Mouse (Mus musculus) testis, adult 2 months (tissue): Measurements from ENCODE around the gene Rab11b. TPM values are rescaled to one million over a fixed set of nuclear protein-coding genes. Genes with fewer than 3 reads are reported as not detected.

ENCODE experiments used
- H3K27ac ChIP-seq: fragments of 200-500 bp; 2 replicates; pipeline ENCODE4 v1.5.1; 2012; ENCODE audit warnings: low read depth, low read length; ENCODE audit not compliant: control insufficient read depth, insufficient read depth
- H3K27me3 ChIP-seq: fragments of 200-500 bp; 2 replicates; pipeline ENCODE4 v1.6.1; 2012; ENCODE audit warnings: mild to moderate bottlenecking, low read length, moderate library complexity; ENCODE audit not compliant: control insufficient read depth, insufficient read depth
- H3K36me3 ChIP-seq: fragments of 200-500 bp; 2 replicates; pipeline ENCODE4 v1.6.1; 2012; ENCODE audit warnings: mild to moderate bottlenecking, low read length; ENCODE audit not compliant: control insufficient read depth, insufficient read depth
- H3K4me1 ChIP-seq: fragments of 200-500 bp; 2 replicates; pipeline ENCODE4 v1.6.1; 2012; ENCODE audit warnings: low read length; ENCODE audit not compliant: control insufficient read depth, insufficient read depth
- H3K4me3 ChIP-seq: fragments of 200-500 bp; 2 replicates; pipeline ENCODE4 v1.5.1; 2012; ENCODE audit warnings: low read depth, mild to moderate bottlenecking, low read length, moderate library complexity, mixed read lengths; ENCODE audit not compliant: control insufficient read depth
- CTCF ChIP-seq: fragments of 200-500 bp; IDR thresholded peaks from 2 replicates; pipeline ENCODE4 v1.5.1; 2012; ENCODE audit warnings: low read depth, mild to moderate bottlenecking, inconsistent platforms, low read length, moderate library complexity; ENCODE audit not compliant: control insufficient read depth, insufficient read depth, insufficient replicate concordance
- POLR2A ChIP-seq: fragments of 200-500 bp; IDR thresholded peaks from 2 replicates; pipeline ENCODE4 v1.6.1; 2012; ENCODE audit warnings: low read depth, mild to moderate bottlenecking, inconsistent platforms, low read length, moderate library complexity; ENCODE audit not compliant: control insufficient read depth
- polyA plus RNA-seq: library from polyadenylated mRNA; depleted of rRNA; stranded (reverse); fragments of >200 nt; gene quantifications from 2 replicates; pipeline ENCODE4 v1.2.3, GENCODE M21; 2012; rRNA removed

The Rab11b gene
- polyA plus RNA-seq, 1 experiment: 196 TPM

DNA sequence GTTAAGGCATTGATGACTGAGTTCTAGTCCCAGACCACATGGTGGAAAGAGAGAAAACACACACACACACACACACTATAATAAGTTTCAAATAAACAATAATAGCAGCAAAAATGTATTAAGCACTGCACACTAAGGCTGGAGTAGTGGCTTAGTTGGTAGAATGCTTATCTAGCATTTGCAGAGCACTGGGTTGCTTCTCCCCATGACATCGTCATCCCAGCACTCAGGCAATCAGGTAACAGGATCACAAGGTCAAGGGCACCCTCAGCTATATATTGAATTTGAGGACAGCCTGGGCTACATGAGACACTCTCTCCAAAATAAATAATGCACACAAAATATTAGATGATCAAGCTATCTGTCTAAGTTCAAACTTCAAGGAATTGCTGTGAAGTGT, 45.6 kb downstream of the Rab11b start:
- H3K27me3 ChIP-seq: no peaks in the 10 kb centered on the region
- TF ChIP-seq POLR2A (no peak), CTCF (no peak)

DNA sequence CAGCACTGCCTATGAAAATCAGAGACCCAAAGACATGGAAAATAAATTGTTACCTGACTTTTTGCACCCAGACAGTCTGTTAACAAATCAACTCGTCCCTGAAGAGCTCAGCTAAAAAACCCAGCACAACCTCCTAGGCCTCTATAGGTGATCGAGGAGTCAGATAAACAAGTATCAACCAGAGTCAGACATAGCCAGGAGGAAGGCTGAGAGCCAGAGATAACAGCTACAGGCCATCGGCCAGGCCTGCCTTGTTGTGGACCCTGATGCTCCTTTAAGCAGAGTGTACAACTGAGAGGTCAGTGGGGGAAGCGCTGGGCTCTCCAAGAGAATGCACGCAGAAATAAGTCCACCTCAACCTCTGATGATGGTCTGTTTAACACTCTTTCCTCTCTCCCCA, 47.1 kb downstream of the Rab11b start:
- Histone ChIP-seq H3K27ac (no peak overlapping the region), H3K4me1 (no peaks in the 10 kb centered on the region), H3K27me3 (no peaks in the 10 kb centered on the region), H3K36me3 (no peaks in the 10 kb centered on the region), H3K4me3 (no peak overlapping the region)
- TF ChIP-seq POLR2A: no peak
- TF ChIP-seq CTCF: no peak

More for the DNA sequence above, 45.6 kb downstream of the Rab11b start:
- no peaks in the 10 kb centered on the region; the same call in 1 of the 2 replicates for H3K4me1 ChIP-seq
- no peak overlapping the region for H3K4me3 ChIP-seq
- H3K36me3 ChIP-seq: no peaks in the 10 kb centered on the region
- H3K27ac ChIP-seq: no peak overlapping the region

DNA sequence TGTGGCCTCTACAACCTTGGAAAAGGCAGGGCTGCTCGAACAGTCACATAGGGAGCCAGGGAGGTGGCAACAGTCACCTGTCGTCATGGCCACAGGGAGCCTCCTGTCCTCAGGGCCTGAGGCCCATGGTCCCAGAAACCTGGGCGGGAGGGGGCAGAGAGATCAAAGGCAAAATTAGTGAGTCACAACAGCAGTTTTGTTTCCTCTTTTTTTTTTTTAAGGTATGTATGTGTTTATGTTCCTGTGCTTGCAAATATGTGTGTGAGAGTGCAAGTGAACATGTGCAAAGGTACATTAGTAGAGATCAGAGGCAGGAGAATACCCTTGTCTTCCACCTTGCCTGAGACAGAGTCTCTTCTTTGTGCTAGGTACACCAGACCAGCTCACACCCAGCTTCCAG, 50.5 kb downstream of the Rab11b start:
- no peaks in the 10 kb centered on the region for H3K4me1 ChIP-seq

DNA sequence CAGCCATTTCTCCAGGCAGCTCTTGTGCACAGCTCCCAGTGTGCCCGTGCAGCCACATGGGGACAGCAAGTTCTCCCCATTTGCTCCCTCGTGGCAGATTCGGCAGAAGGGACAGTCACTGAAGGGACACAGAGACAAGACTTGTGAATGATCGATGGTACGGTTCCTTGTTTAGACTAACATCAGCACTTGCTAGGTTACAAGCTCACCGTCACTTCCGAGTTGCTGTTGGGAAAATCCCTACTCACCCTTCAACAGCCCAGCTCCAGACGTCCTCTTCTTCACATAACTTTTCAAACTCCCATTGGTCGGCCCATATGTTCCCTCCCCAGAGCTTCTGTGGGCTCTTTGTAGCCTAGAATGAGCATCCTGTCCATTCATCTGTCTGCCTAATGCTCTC, 57.2 kb downstream of the Rab11b start:
- Histone ChIP-seq H3K27me3 (no peaks in the 10 kb centered on the region), H3K27ac (no peak overlapping the region), H3K4me3 (no peak overlapping the region), H3K36me3 (no peaks in the 10 kb centered on the region), H3K4me1 (no peaks in the 10 kb centered on the region)
- no peak for TF ChIP-seq POLR2A
- TF ChIP-seq CTCF: no peak

More for the DNA sequence above, 50.5 kb downstream of the Rab11b start:
- Histone ChIP-seq H3K27ac (no peak overlapping the region), H3K36me3 (no peaks in the 10 kb centered on the region), H3K4me3 (no peak overlapping the region), H3K27me3 (no peaks in the 10 kb centered on the region)
- TF ChIP-seq CTCF: no peak
- no peak for TF ChIP-seq POLR2A

DNA sequence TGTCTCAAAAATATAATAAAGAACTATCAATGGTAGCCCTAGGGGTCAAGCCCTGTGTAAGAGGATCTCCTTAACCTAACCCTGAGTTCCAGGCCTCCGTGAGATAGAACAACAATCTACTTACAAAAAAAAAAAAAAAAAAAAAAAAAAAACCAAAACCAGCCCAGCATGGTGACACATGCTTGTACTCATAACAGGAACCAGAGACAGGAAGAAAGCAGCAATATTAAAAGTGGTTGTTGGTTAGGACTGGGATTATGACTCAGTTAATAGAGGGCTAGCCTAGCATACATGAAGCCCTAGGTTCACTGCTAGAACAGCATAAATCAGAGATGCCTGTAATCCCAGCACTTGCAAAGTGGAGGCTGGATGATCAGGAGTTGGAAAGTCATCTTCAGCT, 58.2 kb downstream of the Rab11b start:
- no peak overlapping the region for H3K27ac ChIP-seq
- H3K4me1 ChIP-seq: peaks cover 2% of the 10 kb centered on the region; the same call in 1 of the 2 replicates
- H3K27me3 ChIP-seq: no peaks in the 10 kb centered on the region
- no peak overlapping the region for H3K4me3 ChIP-seq
- TF ChIP-seq POLR2A (no peak), CTCF (no peak)
- no peaks in the 10 kb centered on the region for H3K36me3 ChIP-seq

DNA sequence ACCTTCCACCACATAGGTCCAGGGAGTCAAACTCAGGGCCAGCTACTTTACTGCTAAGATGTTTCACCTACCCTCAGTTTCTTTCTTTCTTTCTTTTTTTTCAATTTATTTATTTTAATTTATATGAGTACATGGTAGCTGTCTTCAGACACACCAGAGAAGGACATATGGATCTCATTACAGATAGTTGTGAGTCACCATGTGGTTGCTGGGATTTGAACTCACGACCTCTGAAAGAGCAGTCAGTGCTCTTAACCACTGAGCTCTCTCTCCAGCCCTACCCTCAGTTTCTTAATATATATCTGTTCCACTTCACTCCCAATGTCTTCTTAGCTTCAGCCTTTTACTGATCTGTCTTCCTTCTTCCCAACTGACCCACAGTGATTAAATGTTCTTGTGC, 64.9 kb downstream of the Rab11b start:
- H3K27ac ChIP-seq: no peak overlapping the region
- H3K4me1 ChIP-seq: peaks cover 2% of the 10 kb centered on the region; the same call in 1 of the 2 replicates
- TF ChIP-seq CTCF (no peak), POLR2A (no peak)
- no peak overlapping the region for H3K4me3 ChIP-seq
- H3K27me3 ChIP-seq: no peaks in the 10 kb centered on the region
- H3K36me3 ChIP-seq: no peaks in the 10 kb centered on the region

Other genes with a start within 250 kb of the Rab11b start
- gene Adamts10, start 236.3 kb downstream of the Rab11b start, polyA plus RNA-seq: 7.4 and 7.9 TPM in 2 replicates
- 0.27 and 0.46 TPM in 2 replicates for gene Myo1f, start 204.8 kb downstream of the Rab11b start, polyA plus RNA-seq
- 33.0 and 33.9 TPM in 2 replicates for gene Zfp414, start 131.4 kb downstream of the Rab11b start, polyA plus RNA-seq
- 0.25 and 0.33 TPM in 2 replicates for gene Pram1, start 122.5 kb downstream of the Rab11b start, polyA plus RNA-seq
- gene Hnrnpm, start 73.7 kb downstream of the Rab11b start, polyA plus RNA-seq: 75.6 and 92.2 TPM in 2 replicates
- 92.4 and 96.3 TPM in 2 replicates for gene March2, start 41.9 kb downstream of the Rab11b start, polyA plus RNA-seq
- gene Angptl4, start 21.3 kb upstream of the Rab11b start, polyA plus RNA-seq: 3.3 and 4.3 TPM in 2 replicates
- 146 and 156 TPM in 2 replicates for gene Kank3, start 50.0 kb upstream of the Rab11b start, polyA plus RNA-seq
- 716 and 819 TPM in 2 replicates for gene Rps28, start 64.0 kb upstream of the Rab11b start, polyA plus RNA-seq
- 601 and 663 TPM in 2 replicates for gene Ndufa7, start 64.0 kb upstream of the Rab11b start, polyA plus RNA-seq
- 264 and 291 TPM in 2 replicates for gene Cd320, start 82.6 kb upstream of the Rab11b start, polyA plus RNA-seq
- not detected in 2 replicates for gene Gm7029, start 113.3 kb upstream of the Rab11b start, polyA plus RNA-seq
- gene Kifc1, start 130.1 kb upstream of the Rab11b start, polyA plus RNA-seq: 7.7 and 8.6 TPM in 2 replicates
- not detected in 2 replicates for gene Platr17, start 144.6 kb upstream of the Rab11b start, polyA plus RNA-seq
- 157 and 183 TPM in 2 replicates for gene Daxx, start 148.9 kb upstream of the Rab11b start, polyA plus RNA-seq
- gene Tapbp, start 155.4 kb upstream of the Rab11b start, polyA plus RNA-seq: 71.7 and 80.8 TPM in 2 replicates
- 65.0 and 66.5 TPM in 2 replicates for gene Zbtb22, start 155.4 kb upstream of the Rab11b start, polyA plus RNA-seq
- 83.4 and 93.0 TPM in 2 replicates for gene Rgl2, start 169.0 kb upstream of the Rab11b start, polyA plus RNA-seq
- 54.8 and 58.7 TPM in 2 replicates for gene Pfdn6, start 179.8 kb upstream of the Rab11b start, polyA plus RNA-seq
- gene Wdr46, start 180.1 kb upstream of the Rab11b start, polyA plus RNA-seq: 25.1 and 25.4 TPM in 2 replicates
- gene B3galt4, start 191.0 kb upstream of the Rab11b start, polyA plus RNA-seq: 9.1 and 10.4 TPM in 2 replicates
- gene Vps52, start 195.3 kb upstream of the Rab11b start, polyA plus RNA-seq: 45.7 and 48.5 TPM in 2 replicates
- gene Rps18, start 195.5 kb upstream of the Rab11b start, polyA plus RNA-seq: 212 and 239 TPM in 2 replicates
- gene H2-K1, start 239.8 kb upstream of the Rab11b start, polyA plus RNA-seq: 276 and 298 TPM in 2 replicates